Mouse (Mus musculus) intestine, postnatal 0 days (tissue): ENCODE measurements around the gene Lrrfip1. TPM values are rescaled to one million over a fixed set of nuclear protein-coding genes. Genes with fewer than 3 reads are reported as not detected.
A peak's percentile ranks its signal among the peaks of the same experiment; 100 is the strongest.

Source experiments
- ATAC-seq: fragments of 200-750 bp; cut with Nextera tagmentation; 2 replicates; pipeline ENCODE4 v1.8.0; 2017; ENCODE audit warnings: mild to moderate bottlenecking, moderate TSS enrichment, moderate library complexity
- H3K27ac ChIP-seq: fragments of 300-500 bp; sonication (generic); 2 replicates; pipeline ENCODE4 v1.5.1; 2014; ENCODE audit warnings: mild to moderate bottlenecking, low read depth, low read length, moderate library complexity
- H3K27me3 ChIP-seq: fragments of 300-500 bp; sonication (generic); replicated peaks from 2 replicates; pipeline ENCODE4 v1.6.1; 2014; ENCODE audit warnings: low read length, mixed read lengths; ENCODE audit not compliant: control insufficient read depth, insufficient read depth
- H3K36me3 ChIP-seq: fragments of 300-500 bp; sonication (generic); 2 replicates; pipeline ENCODE4 v1.6.1; 2014; ENCODE audit warnings: mild to moderate bottlenecking, moderate library complexity; ENCODE audit not compliant: control insufficient read depth, insufficient read depth
- H3K4me1 ChIP-seq: fragments of 300-500 bp; sonication (generic); replicated peaks from 2 replicates; pipeline ENCODE4 v1.6.1; 2014; ENCODE audit warnings: antibody characterized with exemption, low read length, mixed read lengths; ENCODE audit not compliant: control insufficient read depth, insufficient read depth
- H3K4me2 ChIP-seq: fragments of 300-500 bp; sonication (generic); replicated peaks from 2 replicates; pipeline ENCODE4 v1.6.1; 2014; ENCODE audit warnings: low read depth, mild to moderate bottlenecking, moderate library complexity
- H3K4me3 ChIP-seq: fragments of 300-500 bp; sonication (generic); 2 replicates; pipeline ENCODE4 v1.5.1; 2014; ENCODE audit warnings: low read depth, low read length
- H3K9ac ChIP-seq: fragments of 300-500 bp; sonication (generic); 2 replicates; pipeline ENCODE4 v1.6.1; 2014; ENCODE audit warnings: mild to moderate bottlenecking, low read depth, low read length
- H3K9me3 ChIP-seq: fragments of 300-500 bp; sonication (generic); 2 replicates; pipeline ENCODE4 v1.6.1; 2016; ENCODE audit warnings: mixed run types; ENCODE audit not compliant: control insufficient read depth
- CTCF ChIP-seq: sonication (generic); IDR thresholded peaks from 2 replicates; pipeline ENCODE4 v1.5.1; 2016; ENCODE audit warnings: low read depth, mild to moderate bottlenecking, control low read depth, antibody characterized with exemption, moderate library complexity
- WGBS: fragments of 180-500 bp; shearing (Covaris S2); extraction: QIAGEN DNeasy Blood & Tissue Kit; methylation state at CpG from one replicate; pipeline ENCODE4 v1.1.7; 2014; 5-methylcytosine and 5-hydroxymethylcytosine counted together
- polyA plus RNA-seq: library from polyadenylated mRNA; unstranded; fragments of >200 nt; fragmentation: Nextera tagmentation; extraction: Ambion mirVana; gene quantifications from 2 replicates; pipeline ENCODE4 v1.2.1, GENCODE M21; 2015

Lrrfip1 gene
- polyA plus RNA-seq, 1 experiment from 2014 or later = 79.2 TPM

DNA sequence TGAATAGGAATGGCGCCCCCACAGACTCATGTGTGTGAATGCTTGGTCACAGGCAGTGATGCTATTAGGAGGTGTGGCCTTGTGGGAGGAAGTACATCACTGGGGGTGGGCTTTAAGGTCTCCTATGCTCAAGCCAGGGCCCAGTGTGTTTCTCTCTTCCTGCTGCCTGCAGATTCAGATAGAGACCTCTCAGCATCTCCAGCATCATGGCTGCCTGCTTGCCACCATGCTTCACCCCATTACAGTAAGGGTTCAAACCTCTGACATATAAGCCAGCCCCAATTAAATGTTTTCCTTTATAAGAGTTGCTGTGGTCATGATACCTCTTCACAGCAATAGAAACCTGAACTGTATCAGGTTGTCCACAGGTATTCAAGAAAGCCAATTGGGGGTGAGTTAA, 2.6 kb upstream of the Lrrfip1 start:
- Histone ChIP-seq H3K27me3 (0 out of 2 replicates have a peak, but pooled peaks cover 4% of the 10 kb centered on the region), H3K36me3 (no peaks in the 10 kb centered on the region), H3K4me3 (no peak overlapping the region), H3K4me1 (no peaks in the 10 kb centered on the region; the same call in 1 of the 2 replicates), H3K9me3 (no peaks in the 10 kb centered on the region), H3K4me2 (no peak overlapping the region), H3K9ac (no peak overlapping the region), H3K27ac (no peak overlapping the region)
- WGBS = 97% methylated on average over 1 of the region's 1 CpGs
- TF ChIP-seq CTCF = no peak
- no peak for ATAC-seq

DNA sequence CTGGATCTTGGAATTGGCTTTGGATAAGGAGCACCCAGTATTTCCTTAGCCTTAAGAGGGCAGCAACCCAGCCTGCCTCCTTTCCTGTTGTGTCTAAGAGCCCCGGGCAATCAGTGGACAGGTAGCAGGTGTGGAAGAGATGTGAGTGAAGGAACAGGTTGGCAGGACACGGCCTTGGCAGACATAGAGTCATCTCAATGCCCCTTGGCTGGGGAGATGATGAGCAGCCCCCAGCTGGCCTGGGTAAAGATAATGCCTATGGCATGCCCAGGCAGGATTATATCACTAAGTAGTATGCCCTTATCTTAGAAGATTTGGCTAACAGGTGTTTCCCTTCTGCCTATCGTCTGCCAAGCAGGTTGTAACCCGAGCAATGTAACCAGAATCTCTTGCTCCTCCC, 1.4 kb upstream of the Lrrfip1 start:
- Histone ChIP-seq H3K27ac (no peak overlapping the region), H3K4me1 (no peaks in the 10 kb centered on the region; the same call in 1 of the 2 replicates), H3K9ac (no peak overlapping the region), H3K4me3 (no peak overlapping the region), H3K36me3 (no peaks in the 10 kb centered on the region), H3K9me3 (no peaks in the 10 kb centered on the region), H3K4me2 (no peak overlapping the region), H3K27me3 (0 out of 2 replicates have a peak, but pooled peaks cover 4% of the 10 kb centered on the region)
- WGBS = 51% methylated on average over 4 of the region's 4 CpGs
- TF ChIP-seq CTCF = no peak
- no peak for ATAC-seq

DNA sequence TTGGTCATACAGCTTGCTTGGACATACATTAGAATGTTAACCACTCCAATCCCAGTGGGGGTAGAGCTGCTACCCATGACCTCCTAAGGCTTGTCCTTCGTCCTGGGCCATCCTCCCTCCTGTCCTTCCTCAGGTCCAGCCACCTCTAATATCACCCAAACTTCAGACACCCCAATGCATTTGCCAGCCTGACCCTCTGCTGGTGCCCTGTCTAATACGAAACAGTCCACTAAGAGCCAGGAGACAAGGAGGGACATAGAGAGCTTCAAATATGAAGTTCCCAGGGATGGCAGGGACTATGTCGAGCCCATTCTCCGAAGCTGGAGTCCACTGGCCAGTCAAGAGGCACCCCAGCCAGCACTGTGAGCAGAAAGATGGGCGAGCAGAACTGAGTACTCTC, 896 bp upstream of the Lrrfip1 start:
- H3K4me2 ChIP-seq = peak overlapping the region; percentile 98; the same call in 1 of the 2 replicates
- H3K27ac ChIP-seq = no peak overlapping the region
- no peak overlapping the region for H3K4me3 ChIP-seq
- 0 out of 2 replicates have a peak, but pooled peaks cover 4% of the 10 kb centered on the region for H3K27me3 ChIP-seq
- no peak for ATAC-seq
- TF ChIP-seq CTCF = no peak
- no peaks in the 10 kb centered on the region for H3K36me3 ChIP-seq
- WGBS = 89% methylated on average over 5 of the region's 5 CpGs
- no peaks in the 10 kb centered on the region; the same call in 1 of the 2 replicates for H3K4me1 ChIP-seq
- H3K9me3 ChIP-seq = no peaks in the 10 kb centered on the region
- H3K9ac ChIP-seq = no peak overlapping the region

DNA sequence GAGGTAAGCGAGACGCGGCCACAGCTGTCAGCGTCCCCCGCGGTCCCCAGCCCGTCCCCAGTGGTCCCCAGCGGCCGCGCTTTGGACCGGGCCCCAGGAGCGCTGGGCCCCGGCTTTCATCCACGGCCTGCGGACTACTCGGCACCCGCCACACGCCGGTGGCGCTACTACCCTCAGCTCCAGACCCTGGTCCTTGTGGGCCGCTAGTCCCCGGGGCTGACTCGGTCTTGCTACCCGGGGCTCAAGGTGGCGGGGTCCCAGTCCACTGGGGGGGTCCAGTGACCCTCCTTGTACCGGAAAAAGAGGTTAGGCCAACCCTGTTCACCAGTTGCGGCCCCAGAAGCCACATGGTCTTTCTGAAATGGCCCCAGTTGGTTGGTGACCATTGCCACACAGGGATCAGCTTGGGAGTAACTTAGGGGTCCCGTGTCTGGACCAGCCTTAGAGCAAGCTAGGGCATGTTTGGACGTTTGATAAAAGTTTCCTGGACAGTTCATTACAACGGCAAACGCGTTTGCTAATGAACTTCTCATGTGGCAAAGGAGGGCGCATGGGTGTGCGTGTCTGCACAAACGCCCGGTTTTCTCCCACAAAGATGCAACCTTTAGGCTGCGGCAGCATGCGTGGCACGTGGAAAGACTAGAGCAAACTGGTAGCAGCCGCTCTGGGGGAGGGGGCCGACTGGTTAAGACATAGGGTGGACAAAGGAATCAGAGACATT, 514 bp downstream of the Lrrfip1 start:
- H3K9ac ChIP-seq = peak overlapping the region; percentile 72
- peak; percentile 50; the same call in 1 of the 2 replicates for ATAC-seq
- 0 out of 2 replicates have a peak, but pooled peaks cover 4% of the 10 kb centered on the region for H3K27me3 ChIP-seq
- H3K4me1 ChIP-seq = no peaks in the 10 kb centered on the region; the same call in 1 of the 2 replicates
- H3K27ac ChIP-seq = no peak overlapping the region
- TF ChIP-seq CTCF = no peak
- H3K4me3 ChIP-seq = peak overlapping the region; percentile 73
- peak overlapping the region; percentile 98 for H3K4me2 ChIP-seq
- H3K9me3 ChIP-seq = no peaks in the 10 kb centered on the region
- H3K36me3 ChIP-seq = no peaks in the 10 kb centered on the region
- 2% methylated on average over 41 of the region's 41 CpGs for WGBS

DNA sequence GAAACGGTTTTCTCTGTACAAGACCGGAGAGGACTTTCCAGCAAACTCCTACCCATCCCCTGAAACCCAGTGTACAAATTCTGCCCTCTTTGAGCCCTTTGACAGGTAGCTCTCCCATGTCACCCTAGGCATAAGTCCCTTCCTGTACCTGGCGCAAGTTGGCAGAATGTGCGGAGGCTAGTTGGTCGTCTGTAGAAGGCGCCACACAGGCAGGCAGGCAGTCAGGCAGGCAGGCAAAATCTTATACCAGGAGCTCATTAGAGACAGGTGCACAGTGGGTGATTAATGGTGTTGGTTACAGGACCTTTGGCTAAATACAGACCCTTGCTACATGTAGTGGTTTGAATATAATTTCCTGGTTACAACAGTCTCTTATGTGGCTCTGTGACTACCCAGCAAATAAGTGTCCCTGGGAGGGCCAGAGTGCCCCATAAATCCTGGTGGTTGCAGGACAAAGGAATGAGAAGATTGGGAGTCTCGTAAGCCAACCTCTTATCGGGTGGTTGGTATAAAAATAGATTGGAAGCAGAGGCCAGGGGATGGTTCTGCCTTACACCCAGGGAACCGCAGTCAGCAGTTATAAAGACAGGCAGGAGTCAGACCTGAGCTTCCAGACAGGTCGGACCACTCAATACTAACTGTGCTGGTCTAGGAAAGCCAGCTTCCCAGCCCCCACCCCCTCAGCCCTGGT, 1.5 kb downstream of the Lrrfip1 start:
- Histone ChIP-seq H3K9ac (no peak overlapping the region), H3K4me2 (peak overlapping the region; percentile 98), H3K36me3 (no peaks in the 10 kb centered on the region), H3K27ac (no peak overlapping the region), H3K9me3 (no peaks in the 10 kb centered on the region), H3K27me3 (0 out of 2 replicates have a peak, but pooled peaks cover 4% of the 10 kb centered on the region), H3K4me1 (no peaks in the 10 kb centered on the region; the same call in 1 of the 2 replicates), H3K4me3 (peak overlapping the region; percentile 73; the same call in 1 of the 2 replicates)
- TF ChIP-seq CTCF = no peak
- no peak for ATAC-seq
- WGBS = 56% methylated on average over 10 of the region's 10 CpGs

DNA sequence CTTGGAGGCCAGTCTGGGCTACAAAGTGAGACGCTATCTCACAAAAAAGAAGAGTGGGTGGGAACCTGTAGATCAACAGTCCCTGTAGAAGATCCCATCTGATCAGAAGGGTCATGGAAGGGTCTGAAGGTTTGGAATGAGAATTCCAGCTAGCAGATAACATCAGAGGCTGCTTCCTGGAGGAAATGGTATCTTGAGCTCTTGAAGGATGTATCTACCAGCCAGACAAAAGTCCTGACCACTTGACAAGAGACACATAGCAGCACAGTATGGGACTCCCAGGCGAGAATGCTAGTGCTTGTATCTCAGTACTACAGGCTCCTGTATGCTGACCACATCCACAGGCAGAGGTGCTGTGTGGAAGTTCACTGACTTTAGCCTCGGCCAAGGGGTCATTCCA, 2.6 kb downstream of the Lrrfip1 start:
- H3K27me3 ChIP-seq = 0 out of 2 replicates have a peak, but pooled peaks cover 4% of the 10 kb centered on the region
- H3K9ac ChIP-seq = no peak overlapping the region
- no peaks in the 10 kb centered on the region for H3K36me3 ChIP-seq
- ATAC-seq = no peak
- H3K4me3 ChIP-seq = no peak overlapping the region
- no peaks in the 10 kb centered on the region for H3K9me3 ChIP-seq
- 82% methylated on average over 3 of the region's 3 CpGs for WGBS
- no peaks in the 10 kb centered on the region; the same call in 1 of the 2 replicates for H3K4me1 ChIP-seq
- no peak for TF ChIP-seq CTCF
- no peak overlapping the region for H3K4me2 ChIP-seq
- H3K27ac ChIP-seq = no peak overlapping the region
